Mouse (Mus musculus) spleen, postnatal 36 days (tissue): Measurements from ENCODE around the gene Hrasls5.
A peak's percentile ranks its signal among the peaks of the same experiment; 100 is the strongest.

ENCODE experiments used
- DNase-seq, 2 experiments: peaks; one replicate each; pipeline ENCODE4 v3.0.0; 2022; ENCODE audit warnings: low spot score in 2 of 2, mixed read lengths in 1 of 2

The Hrasls5 gene

DNA sequence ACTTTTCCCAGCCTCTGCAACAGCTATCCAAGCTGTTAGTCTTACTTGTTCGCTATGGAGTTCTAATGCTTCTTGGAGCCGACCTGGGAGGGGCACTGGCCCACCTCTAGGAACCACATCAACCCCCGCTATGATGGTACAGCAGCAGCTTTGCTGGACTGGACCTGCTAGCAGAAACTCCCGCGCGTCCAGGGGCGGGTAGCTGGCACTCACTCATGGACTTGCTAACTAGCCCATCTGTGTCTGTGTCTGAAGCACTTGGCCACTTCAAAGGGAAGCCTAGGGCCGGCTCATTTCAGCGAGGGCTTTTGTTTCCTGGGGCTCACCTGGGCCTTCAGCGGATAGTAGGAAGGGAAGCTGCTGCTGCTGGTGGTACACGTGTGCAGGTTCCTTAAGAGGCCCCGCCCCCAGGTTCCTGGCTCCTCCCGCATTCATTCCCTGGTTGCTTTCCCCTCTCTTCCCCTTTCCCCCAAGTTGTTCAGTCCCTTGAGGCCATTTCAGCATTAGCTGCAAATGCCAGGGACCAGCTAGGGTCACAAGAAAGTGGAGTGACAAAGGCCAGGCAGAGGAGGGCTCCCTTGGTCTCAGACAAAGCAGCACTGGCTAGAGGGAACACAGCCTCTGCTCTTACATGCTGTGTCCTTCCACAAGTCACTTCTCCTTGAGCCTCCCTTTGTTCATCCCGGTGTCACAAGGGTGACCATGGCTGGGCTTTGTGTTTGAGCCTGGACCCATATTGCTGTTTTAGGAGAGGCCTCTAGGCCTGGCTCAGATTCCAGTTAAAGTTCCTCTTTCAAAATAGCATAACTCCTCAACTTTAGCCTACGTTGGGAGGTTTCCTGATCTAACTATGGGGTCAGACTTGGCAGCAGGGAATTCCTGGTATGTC, 5.3 kb upstream of the Hrasls5 start, which contains the start of gene Lgals12:
Lgals12 (minus strand) TSS at position 393 of the 889 bp plus-strand sequence.
- DNase-seq = no peak

DNA sequence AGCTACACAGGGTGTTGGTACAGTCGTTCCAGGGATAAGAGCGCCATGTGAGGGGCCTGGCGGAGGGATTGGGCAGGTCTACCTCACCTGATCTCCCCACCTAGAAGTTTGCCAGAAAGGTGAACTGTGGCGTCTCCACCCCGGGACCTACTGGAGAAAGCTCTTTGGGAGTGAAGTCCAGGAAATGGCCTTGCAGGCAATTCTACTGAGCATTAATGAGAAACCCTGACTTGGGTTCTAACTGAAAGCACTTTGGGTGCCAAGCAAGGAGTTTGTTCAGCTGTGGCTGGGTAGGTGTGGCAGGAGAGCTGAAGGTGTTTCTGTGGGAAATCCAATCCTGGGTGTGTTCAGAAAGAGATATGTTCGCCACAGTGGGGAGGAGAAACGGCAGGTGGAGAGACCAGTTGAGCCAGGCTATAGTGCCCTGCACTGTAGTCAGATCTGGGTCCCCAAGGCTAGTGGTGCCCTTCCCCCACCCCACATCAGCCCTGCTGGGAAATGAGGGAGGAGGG, 4.6 kb upstream of the Hrasls5 start:
- DNase-seq = no peak

GRCm38 (mm10) chr19:7613151-7613550, 810 bp downstream of the Hrasls5 start:
- no peak for DNase-seq

DNA sequence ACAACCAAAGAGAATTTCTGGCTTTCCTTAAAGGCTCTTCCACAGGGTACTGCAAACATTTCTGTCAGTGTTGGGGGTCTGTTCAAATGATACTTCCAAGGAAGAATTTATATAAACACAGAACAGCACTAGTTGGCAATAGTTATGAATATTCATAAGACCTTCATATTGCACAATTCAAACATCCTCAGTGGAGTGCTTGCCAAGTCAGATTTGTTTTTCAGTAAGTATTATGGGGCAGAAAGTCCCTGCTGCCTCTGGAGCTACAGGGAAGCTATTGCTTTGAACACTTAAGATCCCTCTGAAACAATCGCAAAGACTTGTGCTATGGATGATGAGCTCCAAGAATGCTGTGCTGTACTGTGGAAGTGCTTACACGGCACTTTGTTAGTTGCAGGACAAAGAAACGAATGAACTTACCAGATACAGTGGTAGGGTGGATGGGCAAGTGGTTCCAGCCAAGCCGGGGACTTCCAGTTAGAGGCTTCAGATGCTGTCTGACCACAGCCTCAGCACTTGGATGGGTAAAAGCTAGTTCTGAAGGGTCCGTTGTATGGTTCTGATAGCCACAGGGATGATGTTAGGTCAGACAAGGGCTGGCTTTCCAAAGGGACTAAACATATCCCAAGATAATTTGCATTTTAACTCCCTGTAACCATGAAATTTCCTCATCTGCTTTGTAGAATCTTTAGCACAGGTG, 4.0 kb downstream of the Hrasls5 start:
- DNase-seq = no peak

- no peak for DNase-seq
Measured at GRCm38 (mm10) chr19:7617085-7617484, 4.7 kb downstream of the Hrasls5 start.

DNA sequence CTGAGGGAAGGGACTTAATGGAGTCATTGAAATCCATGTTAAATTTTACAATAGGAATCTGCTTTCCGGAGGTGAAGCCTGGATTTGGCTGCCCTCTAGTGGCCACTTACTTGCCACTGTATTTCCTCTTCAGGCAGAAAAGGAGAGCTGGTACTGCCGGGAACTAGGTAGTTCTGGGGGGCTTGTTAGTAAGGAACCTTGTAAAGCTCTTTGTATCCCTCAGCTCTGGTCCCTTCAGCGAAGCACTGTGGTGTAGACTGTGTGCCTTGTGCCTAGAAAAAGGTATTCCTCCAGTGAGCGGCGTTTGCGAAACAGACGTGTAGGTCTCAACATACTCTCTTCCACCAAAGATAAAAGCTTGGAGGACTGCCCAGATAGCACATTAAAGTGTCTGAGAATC, 5.4 kb downstream of the Hrasls5 start:
- DNase-seq = peak in 1 of 2 experiments; percentile 22

DNA sequence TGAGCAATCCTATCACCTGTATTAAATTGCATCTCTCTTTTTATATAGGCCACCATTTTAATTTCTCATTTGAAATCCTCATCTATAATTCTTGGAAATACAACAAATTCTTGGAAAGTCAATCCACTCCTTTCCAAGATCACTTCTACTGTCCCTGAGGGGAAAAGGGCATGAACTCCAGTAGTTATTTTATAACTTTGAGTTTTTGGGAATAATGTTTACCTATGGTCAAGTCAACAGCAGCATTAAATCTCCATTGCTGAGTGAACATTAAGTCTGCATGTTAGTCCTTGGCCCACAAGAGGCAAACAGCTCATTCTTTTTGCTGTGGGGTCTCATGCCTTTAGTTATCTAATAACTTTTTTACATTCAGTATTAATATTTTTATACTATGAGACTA, 20.7 kb downstream of the Hrasls5 start:
- no peak for DNase-seq

DNA sequence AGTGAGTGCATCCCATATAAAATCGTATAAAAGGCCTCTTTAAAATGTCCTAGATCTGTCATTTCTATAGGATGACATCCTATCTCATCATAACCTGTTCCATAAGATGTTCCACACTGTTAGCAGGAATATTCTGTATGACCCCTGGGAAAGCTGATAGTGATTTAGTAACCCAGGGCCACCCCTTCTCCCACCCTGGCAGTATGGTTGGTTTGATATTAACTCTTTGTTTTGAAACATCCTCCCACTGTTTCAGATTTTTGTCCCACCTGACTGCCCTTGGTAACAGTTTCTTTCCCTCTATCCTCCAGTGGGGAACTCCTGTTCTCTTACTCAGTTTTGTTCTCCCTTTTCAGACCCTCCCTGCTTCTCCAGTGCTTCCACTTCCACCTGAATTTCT, 21.4 kb downstream of the Hrasls5 start:
- DNase-seq = no peak

DNA sequence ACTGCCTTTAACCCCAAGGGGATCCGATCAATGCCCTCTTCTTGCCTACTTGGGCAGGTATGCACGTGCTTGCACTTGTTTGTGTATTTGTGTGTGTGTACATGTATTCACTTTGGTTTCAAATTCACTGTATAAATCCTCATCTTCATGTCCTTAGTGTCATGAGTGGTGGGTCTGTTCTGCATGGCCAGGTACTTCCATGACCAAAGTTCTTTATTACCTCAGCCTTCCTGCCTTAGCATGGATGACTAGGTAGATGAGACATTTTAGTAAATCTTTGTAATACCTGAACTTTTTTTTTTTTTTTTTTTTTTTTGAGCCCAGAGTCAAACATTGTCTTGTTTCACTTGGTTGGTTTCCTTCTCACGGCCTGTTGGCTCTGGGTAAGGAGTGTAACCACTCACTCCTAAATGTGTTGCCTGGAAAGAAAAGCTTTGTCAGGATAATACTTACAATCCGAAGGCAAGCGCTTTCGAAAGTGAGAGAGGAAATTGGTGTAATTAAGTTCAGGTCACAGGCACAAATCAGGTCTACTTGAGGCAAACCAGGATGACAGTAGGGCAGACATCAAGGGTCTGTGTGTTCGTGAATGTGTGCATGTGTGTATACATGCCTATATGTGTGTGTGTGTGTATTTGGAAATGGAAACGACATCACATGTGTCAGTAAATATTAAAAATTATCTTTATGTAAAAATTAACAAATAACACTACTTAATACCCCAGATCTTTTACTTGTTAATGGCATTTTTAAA, 36.7 kb downstream of the Hrasls5 start:
- DNase-seq = no peak

GRCm38 (mm10) chr19:7672033-7672432, 59.7 kb downstream of the Hrasls5 start:
- DNase-seq = no peak

DNA sequence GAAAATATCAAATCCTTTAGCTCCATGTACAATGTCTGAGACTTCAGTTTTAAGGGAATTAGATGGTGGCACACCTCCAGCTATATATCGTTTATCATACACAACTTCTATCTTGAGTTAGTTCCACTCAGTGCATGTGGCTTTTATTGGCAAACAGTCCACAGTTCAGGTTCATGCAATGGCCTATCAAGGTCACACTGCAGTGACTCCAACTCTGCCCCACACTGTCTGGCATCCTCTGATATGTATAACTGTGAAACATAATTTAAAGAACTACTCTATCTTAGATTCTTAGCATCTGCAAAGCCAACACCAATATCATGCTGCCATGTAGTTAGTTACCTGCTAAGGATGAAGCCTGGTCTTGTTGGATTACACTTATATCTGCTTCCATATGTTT, 75.6 kb downstream of the Hrasls5 start:
- DNase-seq = no peak
